Mouse (Mus musculus) liver, embryonic 14.5 days (tissue): ENCODE data around the gene Sstr3. TPM values are rescaled to one million over a fixed set of nuclear protein-coding genes. Genes with fewer than 3 reads are reported as not detected.

Experiments used
- ATAC-seq: fragments of 200-750 bp; cut with Nextera tagmentation; 2 replicates; pipeline ENCODE4 v1.8.0; 2017; ENCODE audit warnings: moderate number of reproducible peaks, mild to moderate bottlenecking, moderate library complexity; ENCODE audit not compliant: insufficient read depth
- DNase-seq, 3 experiments: peaks; one replicate each; pipeline ENCODE4 v3.0.0-alpha.2; 2012 to 2013; ENCODE audit warnings: low read depth in 3 of 3, low spot score in 3 of 3
- H3K27ac ChIP-seq: fragments of 300-500 bp; sonication (generic); 2 replicates; pipeline ENCODE4 v1.5.1; 2014; ENCODE audit warnings: moderate library complexity, mild to moderate bottlenecking, control low read depth, inconsistent platforms
- H3K27me3 ChIP-seq: fragments of 300-500 bp; sonication (generic); 2 replicates; pipeline ENCODE4 v1.6.1; 2014; ENCODE audit warnings: mild to moderate bottlenecking, low read length, moderate library complexity; ENCODE audit not compliant: control insufficient read depth, insufficient read depth
- H3K36me3 ChIP-seq: fragments of 300-500 bp; sonication (generic); replicated peaks from 2 replicates; pipeline ENCODE4 v1.6.1; 2014; ENCODE audit warnings: low read depth; ENCODE audit not compliant: control insufficient read depth, insufficient read depth
- H3K4me1 ChIP-seq, 2 experiments: fragments of 200-500 bp in 1 of 2; fragments of 300-500 bp in 1 of 2; sonication (generic) in 1 of 2; replicated peaks; 2 replicates each; pipeline ENCODE4 v1.6.1; 2012 to 2014; ENCODE audit warnings: antibody characterized with exemption in 1 of 2, inconsistent platforms in 1 of 2, low read length in 1 of 2; ENCODE audit not compliant: control insufficient read depth in 2 of 2, insufficient read depth in 2 of 2
- H3K4me2 ChIP-seq: fragments of 300-500 bp; sonication (generic); 2 replicates; pipeline ENCODE4 v1.6.1; 2014; ENCODE audit warnings: low read depth, mild to moderate bottlenecking, control low read depth, moderate library complexity
- H3K4me3 ChIP-seq, 2 experiments: fragments of 200-500 bp in 1 of 2; fragments of 300-500 bp in 1 of 2; sonication (generic) in 1 of 2; 2 replicates each; pipeline ENCODE4 v1.5.1; 2012 to 2014; ENCODE audit warnings: low read depth in 2 of 2, low read length in 2 of 2, mild to moderate bottlenecking in 2 of 2, control low read depth in 1 of 2, inconsistent platforms in 1 of 2, moderate library complexity in 1 of 2; ENCODE audit not compliant: insufficient read depth in 1 of 2
- H3K9ac ChIP-seq: fragments of 300-500 bp; sonication (generic); replicated peaks from 2 replicates; pipeline ENCODE4 v1.6.1; 2014; ENCODE audit warnings: mild to moderate bottlenecking, control low read depth, moderate library complexity
- H3K9me3 ChIP-seq: fragments of 300-500 bp; sonication (generic); 2 replicates; pipeline ENCODE4 v1.6.1; 2016; ENCODE audit warnings: low read length, mixed read lengths; ENCODE audit not compliant: control insufficient read depth
- CTCF ChIP-seq: IDR thresholded peaks from 2 replicates; pipeline ENCODE4 v1.5.1; 2016; ENCODE audit warnings: antibody characterized with exemption, low read depth, control low read depth
- EP300 ChIP-seq: IDR thresholded peaks from 2 replicates; pipeline ENCODE4 v1.6.1; 2016; ENCODE audit warnings: antibody characterized with exemption, low read depth
- WGBS: fragments of 180-500 bp; shearing (Covaris S2); extraction: QIAGEN DNeasy Blood & Tissue Kit; methylation state at CpG from one replicate; pipeline ENCODE4 v1.1.7; 2014; ENCODE audit not compliant: insufficient replicate concordance; 5-methylcytosine and 5-hydroxymethylcytosine counted together
- polyA plus RNA-seq, 2 experiments: library from polyadenylated mRNA; depleted of rRNA in 1 of 2; stranded (reverse) in 1 of 2; unstranded in 1 of 2; fragments of >200 nt; fragmentation: Nextera tagmentation in 1 of 2; extraction: Ambion mirVana in 1 of 2; gene quantifications; 2 replicates each; pipeline versions ENCODE4 v1.2.1 to v1.2.3; 2012 to 2014

Gene Sstr3
- polyA plus RNA-seq, 2 experiments, result 0.01 to 0.03 TPM

DNA sequence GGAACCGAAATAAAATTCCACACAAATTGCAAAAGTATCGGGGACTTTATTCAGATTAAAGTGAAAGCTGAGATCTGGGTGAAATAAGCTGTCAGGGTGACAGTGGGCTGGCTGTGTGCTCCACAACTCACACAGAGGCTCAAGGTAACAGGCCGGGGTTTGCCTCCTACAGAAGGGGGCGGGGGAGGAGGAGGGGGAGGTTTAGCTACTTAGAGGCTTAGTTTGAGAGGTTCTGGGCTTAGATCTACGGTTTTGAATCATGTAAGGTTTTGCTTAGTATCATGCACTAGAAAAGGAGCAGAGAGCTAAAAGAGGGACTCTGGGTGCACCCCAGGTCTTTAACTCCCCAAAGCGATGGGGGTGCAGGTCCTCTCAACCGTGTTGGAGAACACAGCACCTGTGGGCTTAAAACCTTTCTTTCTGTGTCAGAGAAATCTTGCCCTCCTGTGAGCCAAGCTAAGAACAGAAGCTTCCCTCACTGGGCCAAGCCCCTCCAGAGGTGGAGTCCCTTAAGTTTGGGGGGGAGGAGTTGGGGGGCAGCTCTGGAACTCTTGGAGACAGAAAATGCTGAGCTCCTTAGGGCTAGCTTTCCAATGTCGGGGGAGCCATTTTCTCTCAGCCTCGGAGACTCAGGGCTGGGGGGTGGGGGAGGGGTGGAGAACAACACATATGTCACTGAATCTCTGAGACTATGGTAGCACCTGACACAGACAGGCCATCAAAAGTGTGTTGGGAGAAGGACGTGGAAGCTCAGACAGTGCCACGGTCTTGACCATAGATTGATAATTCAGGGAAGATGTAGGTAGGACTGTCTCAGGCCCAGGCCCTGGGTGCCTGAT is 14.9 kb upstream of the Sstr3 start:
- Histone ChIP-seq H3K27ac (no peak overlapping the region), H3K36me3 (no peaks in the 10 kb centered on the region), H3K27me3 (no peaks in the 10 kb centered on the region), H3K4me2 (no peak overlapping the region), H3K9ac (no peak overlapping the region), H3K4me3 (no peak overlapping the region), H3K4me1 (peaks cover 6 to 12% of the 10 kb centered on the region in 2 experiments), H3K9me3 (no peaks in the 10 kb centered on the region)
- DNase-seq (no peak), ATAC-seq (no peak)
- TF ChIP-seq EP300 (no peak), CTCF (no peak)
- 45% methylated on average over 11 of the region's 11 CpGs for WGBS

DNA sequence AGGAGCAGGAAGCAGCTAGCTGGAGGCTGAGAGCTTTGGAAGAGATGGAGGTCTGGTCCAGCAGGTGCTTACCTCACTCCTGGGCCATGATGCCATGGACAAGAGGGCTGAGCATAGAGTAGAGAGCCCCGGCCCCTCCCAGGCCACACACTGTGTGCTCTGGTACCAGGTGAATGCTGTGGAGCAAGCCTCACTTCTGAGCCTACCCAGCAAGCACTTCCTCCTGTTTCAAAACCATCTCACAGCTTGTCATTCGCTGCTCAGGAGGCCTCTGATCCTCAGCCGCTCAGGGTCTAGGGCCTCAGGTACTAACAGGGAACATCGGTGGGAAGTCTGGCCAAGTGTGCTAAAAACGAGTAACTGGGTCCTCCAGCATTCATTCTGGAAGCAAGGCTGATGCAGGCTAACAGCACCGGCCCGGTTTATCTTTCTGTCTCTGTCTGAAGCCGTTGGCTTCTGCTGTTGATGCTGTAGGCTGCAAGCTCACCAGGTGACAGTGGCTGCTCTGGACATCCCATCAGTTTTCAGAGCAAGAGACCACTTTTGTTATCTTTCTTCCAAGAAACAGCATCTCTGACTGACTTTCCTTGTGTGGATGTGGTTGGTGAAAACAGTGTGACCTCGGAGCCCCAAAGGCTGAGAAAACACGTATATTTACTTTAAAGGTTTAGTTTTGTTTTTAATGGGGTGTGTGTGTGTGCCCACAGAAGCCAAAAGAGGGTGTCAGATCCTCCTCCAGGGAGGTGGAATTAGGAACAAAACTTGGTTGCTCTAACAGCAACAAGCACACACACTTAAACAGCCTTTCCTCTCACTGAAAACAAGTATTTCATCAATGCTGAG is 13.4 kb upstream of the Sstr3 start:
- H3K36me3 ChIP-seq, result no peaks in the 10 kb centered on the region
- H3K4me2 ChIP-seq, result no peak overlapping the region
- no peak overlapping the region for H3K27ac ChIP-seq
- no peaks in the 10 kb centered on the region for H3K4me1 ChIP-seq
- no peak overlapping the region for H3K4me3 ChIP-seq
- DNase-seq (no peak), ATAC-seq (no peak)
- no peak overlapping the region for H3K9ac ChIP-seq
- no peaks in the 10 kb centered on the region for H3K9me3 ChIP-seq
- 42% methylated on average over 10 of the region's 10 CpGs for WGBS
- TF ChIP-seq CTCF, result no peak
- TF ChIP-seq EP300, result no peak
- H3K27me3 ChIP-seq, result no peaks in the 10 kb centered on the region

DNA sequence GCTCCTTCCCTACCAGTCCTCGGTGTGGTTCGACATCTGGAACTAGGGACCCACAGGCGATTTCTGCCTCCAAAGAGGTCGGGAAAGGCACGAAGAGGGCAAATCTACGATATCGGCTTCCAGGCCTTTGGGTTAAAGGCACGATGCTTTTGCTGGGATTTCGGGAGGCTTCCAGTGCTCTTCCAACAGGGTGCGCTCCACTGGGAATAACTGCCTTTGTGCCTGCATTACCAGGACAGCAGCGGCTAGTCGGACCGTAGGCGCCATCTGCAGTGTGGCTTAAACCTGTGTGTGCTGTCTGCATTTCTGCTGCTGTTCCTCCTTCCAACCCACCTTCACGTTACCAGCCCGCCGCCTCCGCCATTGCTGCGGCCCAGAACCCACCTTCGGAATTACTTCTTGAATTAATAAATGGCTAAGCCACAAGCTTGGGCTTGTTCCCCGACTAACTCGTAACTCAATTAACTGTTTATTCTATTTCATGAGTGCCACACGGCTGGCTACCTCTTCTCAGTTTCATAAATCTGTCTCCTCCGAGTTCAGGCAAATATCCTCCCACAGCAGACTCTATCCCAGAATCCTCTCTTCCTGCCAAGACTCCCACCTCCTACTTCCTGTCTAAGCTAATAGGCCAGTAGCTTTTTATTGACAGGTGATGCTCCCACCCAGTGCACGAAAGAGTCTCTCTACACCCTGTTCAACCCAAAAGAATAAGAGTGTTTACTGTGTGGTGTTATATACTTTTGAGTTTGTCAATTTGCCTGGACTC is 10.2 kb upstream of the Sstr3 start:
- no peak for DNase-seq
- no peak overlapping the region for H3K9ac ChIP-seq
- no peaks in the 10 kb centered on the region for H3K36me3 ChIP-seq
- H3K27ac ChIP-seq, result no peak overlapping the region
- WGBS, result 58% methylated on average over 25 of the region's 25 CpGs
- no peaks in the 10 kb centered on the region for H3K9me3 ChIP-seq
- no peaks in the 10 kb centered on the region for H3K27me3 ChIP-seq
- no peak for ATAC-seq
- H3K4me1 ChIP-seq, result no peaks in the 10 kb centered on the region
- no peak overlapping the region; the same call in 1 of the 2 replicates for H3K4me2 ChIP-seq
- TF ChIP-seq CTCF (no peak), EP300 (no peak)
- H3K4me3 ChIP-seq, result peak overlapping the region; percentile 9 to 14; a peak in 1 of 4 replicates

DNA sequence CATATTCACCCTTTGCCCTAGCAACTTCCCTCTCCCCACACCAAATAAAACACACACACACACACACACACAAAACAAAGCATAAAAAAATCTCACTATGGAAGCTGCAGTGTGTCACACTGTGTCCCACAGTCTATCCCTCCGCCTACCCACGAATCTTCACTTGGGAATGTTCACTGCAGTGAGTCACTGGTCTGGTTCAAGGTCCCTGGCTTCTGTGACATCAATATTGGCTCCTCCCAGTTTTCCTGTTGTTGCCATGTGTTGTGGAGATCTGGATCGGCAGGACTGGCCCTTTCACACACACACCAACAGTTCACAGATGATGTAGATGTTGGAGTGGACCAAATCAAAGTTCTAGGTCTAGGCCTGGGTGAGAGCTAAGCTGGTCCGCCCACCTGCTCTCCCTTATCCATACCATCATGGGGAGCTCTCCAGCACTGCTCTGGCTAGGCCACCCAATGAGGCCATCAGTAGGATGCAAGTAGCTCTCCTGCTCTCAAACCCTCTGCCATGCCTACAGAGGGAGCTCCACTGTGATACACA is 4.8 kb upstream of the Sstr3 start:
- H3K27me3 ChIP-seq, result no peaks in the 10 kb centered on the region; the same call in 1 of the 2 replicates
- 51% methylated on average over 4 of the region's 4 CpGs for WGBS
- H3K36me3 ChIP-seq, result no peaks in the 10 kb centered on the region
- TF ChIP-seq EP300, result no peak
- no peak for TF ChIP-seq CTCF
- no peaks in the 10 kb centered on the region for H3K9me3 ChIP-seq
- no peak for DNase-seq
- H3K4me3 ChIP-seq, result no peak overlapping the region
- no peak overlapping the region for H3K27ac ChIP-seq
- no peak overlapping the region for H3K4me2 ChIP-seq
- H3K9ac ChIP-seq, result no peak overlapping the region
- peaks cover 3 to 15% of the 10 kb centered on the region in 2 experiments for H3K4me1 ChIP-seq
- no peak for ATAC-seq
